Mouse (Mus musculus) midbrain, postnatal 0 days (tissue): ENCODE measurements around the gene Alg9. TPM values are rescaled to one million over a fixed set of nuclear protein-coding genes. Genes with fewer than 3 reads are reported as not detected.
"Not testable (repeated sequence)": the region's sequence is repeated elsewhere in the genome, so short reads cannot be mapped to it uniquely, and the experiment has no call there.

Experiments
- ATAC-seq: fragments of 200-750 bp; cut with Nextera tagmentation; 2 replicates; pipeline ENCODE4 v1.8.0; 2017; ENCODE audit warnings: moderate number of reproducible peaks, mild to moderate bottlenecking, moderate TSS enrichment, moderate library complexity; ENCODE audit not compliant: low FRiP score
- DNase-seq: peaks from one replicate; pipeline ENCODE4 v3.0.0-alpha.2; 2015; ENCODE audit warnings: low spot score
- H3K27ac ChIP-seq: fragments of 300-500 bp; sonication (generic); 2 replicates; pipeline ENCODE4 v1.5.1; 2014; ENCODE audit warnings: low read depth, mild to moderate bottlenecking, low read length, mixed read lengths
- H3K27me3 ChIP-seq: fragments of 300-500 bp; sonication (generic); 2 replicates; pipeline ENCODE4 v1.6.1; 2014; ENCODE audit warnings: low read length, control low read depth, mixed read lengths; ENCODE audit not compliant: insufficient read depth
- H3K36me3 ChIP-seq: fragments of 300-500 bp; sonication (generic); 2 replicates; pipeline ENCODE4 v1.6.1; 2014; ENCODE audit warnings: low read length, control low read depth, mixed read lengths; ENCODE audit not compliant: insufficient read depth
- H3K4me1 ChIP-seq: fragments of 300-500 bp; sonication (generic); 2 replicates; pipeline ENCODE4 v1.6.1; 2014; ENCODE audit warnings: mild to moderate bottlenecking, control low read depth, antibody characterized with exemption, low read length, mixed read lengths; ENCODE audit not compliant: insufficient read depth
- H3K4me2 ChIP-seq: fragments of 300-500 bp; sonication (generic); 2 replicates; pipeline ENCODE4 v1.6.1; 2014; ENCODE audit warnings: low read depth, mild to moderate bottlenecking, low read length, mixed read lengths; ENCODE audit not compliant: poor library complexity, severe bottlenecking
- H3K4me3 ChIP-seq: fragments of 300-500 bp; sonication (generic); 2 replicates; pipeline ENCODE4 v1.5.1; 2014; ENCODE audit warnings: low read depth, mild to moderate bottlenecking, low read length, moderate library complexity
- H3K9ac ChIP-seq: fragments of 300-500 bp; sonication (generic); replicated peaks from 2 replicates; pipeline ENCODE4 v1.6.1; 2014; ENCODE audit warnings: mild to moderate bottlenecking, low read length, moderate library complexity, mixed read lengths; ENCODE audit not compliant: poor library complexity, severe bottlenecking
- H3K9me3 ChIP-seq: fragments of 300-500 bp; sonication (generic); 2 replicates; pipeline ENCODE4 v1.6.1; 2016; ENCODE audit warnings: low read length, control low read depth
- CTCF ChIP-seq: IDR thresholded peaks from 2 replicates; pipeline ENCODE4 v1.5.1; 2016; ENCODE audit warnings: antibody characterized with exemption, mild to moderate bottlenecking
- WGBS: fragments of 180-500 bp; shearing (Covaris S2); extraction: QIAGEN DNeasy Blood & Tissue Kit; methylation state at CpG from one replicate; pipeline ENCODE4 v1.1.7; 2014; 5-methylcytosine and 5-hydroxymethylcytosine counted together
- polyA plus RNA-seq: library from polyadenylated mRNA; unstranded; fragments of >200 nt; fragmentation: Nextera tagmentation; extraction: Ambion mirVana; gene quantifications from 2 replicates; pipeline ENCODE4 v1.2.1, GENCODE M21; 2015
- total RNA-seq: library from RNA; depleted of rRNA; stranded (reverse); fragments of >200 nt; gene quantifications from 2 replicates; pipeline ENCODE4 v1.2.3, GENCODE M21; 2014

Gene Alg9
- total and polyA plus RNA-seq, 2 experiments from 2014 or later, result 57.3 to 106 TPM

- no peaks in the 10 kb centered on the region for H3K27me3 ChIP-seq
- H3K36me3 ChIP-seq, result peaks cover 25% of the 10 kb centered on the region
- H3K27ac ChIP-seq, result no peak overlapping the region
- H3K9ac ChIP-seq, result no peak overlapping the region
- no peak overlapping the region for H3K4me3 ChIP-seq
- H3K9me3 ChIP-seq, result no peaks in the 10 kb centered on the region
- TF ChIP-seq CTCF, result no peak
- ATAC-seq (no peak), DNase-seq (no peak)
- no peaks in the 10 kb centered on the region for H3K4me1 ChIP-seq
- 97% methylated on average over 5 of the region's 5 CpGs for WGBS
- no peak overlapping the region for H3K4me2 ChIP-seq
Measured at GRCm38 (mm10) chr9:50822216-50822615, 47.4 kb downstream of the Alg9 start.

- no peak for DNase-seq
- Histone ChIP-seq H3K9me3 (no peaks in the 10 kb centered on the region), H3K27me3 (no peaks in the 10 kb centered on the region), H3K4me1 (no peaks in the 10 kb centered on the region), H3K9ac (no peak overlapping the region), H3K36me3 (peaks cover 21% of the 10 kb centered on the region), H3K27ac (no peak overlapping the region), H3K4me2 (no peak overlapping the region), H3K4me3 (no peak overlapping the region)
- no peak for TF ChIP-seq CTCF
- no peak for ATAC-seq
- 91% methylated on average over 11 of the region's 11 CpGs for WGBS
Measured at GRCm38 (mm10) chr9:50823779-50824453, 49.1 kb downstream of the Alg9 start.

- Histone ChIP-seq H3K4me2 (no peak overlapping the region), H3K36me3 (peaks cover 10% of the 10 kb centered on the region; the same call in 1 of the 2 replicates), H3K9me3 (no peaks in the 10 kb centered on the region), H3K9ac (no peak overlapping the region), H3K27ac (no peak overlapping the region), H3K27me3 (no peaks in the 10 kb centered on the region), H3K4me3 (no peak overlapping the region), H3K4me1 (no peaks in the 10 kb centered on the region)
- 91% methylated on average over 5 of the region's 5 CpGs for WGBS
- ATAC-seq (no peak), DNase-seq (no peak)
- no peak for TF ChIP-seq CTCF
Measured at GRCm38 (mm10) chr9:50831514-50831913, 56.7 kb downstream of the Alg9 start.

GRCm38 (mm10) chr9:50832162-50832561 is 57.3 kb downstream of the Alg9 start:
- no peak for DNase-seq
- Histone ChIP-seq H3K4me1 (no peaks in the 10 kb centered on the region), H3K36me3 (peaks cover 10% of the 10 kb centered on the region; the same call in 1 of the 2 replicates), H3K9me3 (no peaks in the 10 kb centered on the region), H3K4me3 (no peak overlapping the region), H3K4me2 (no peak overlapping the region), H3K27ac (no peak overlapping the region), H3K27me3 (no peaks in the 10 kb centered on the region), H3K9ac (no peak overlapping the region)
- WGBS, result 98% methylated on average over 4 of the region's 4 CpGs
- ATAC-seq, result no peak
- no peak for TF ChIP-seq CTCF

GRCm38 (mm10) chr9:50832582-50832981 is 57.8 kb downstream of the Alg9 start:
- not testable (repeated sequence) for H3K4me3 ChIP-seq, H3K27ac ChIP-seq, H3K4me2 ChIP-seq, H3K4me1 ChIP-seq, DNase-seq, ATAC-seq, H3K9me3 ChIP-seq, H3K9ac ChIP-seq, H3K27me3 ChIP-seq
- 92% methylated on average over 2 of the region's 2 CpGs for WGBS
- peaks cover 10% of the 10 kb centered on the region; the same call in 1 of the 2 replicates for H3K36me3 ChIP-seq

GRCm38 (mm10) chr9:50833786-50834185 is 59.0 kb downstream of the Alg9 start:
- no peaks in the 10 kb centered on the region for H3K27me3 ChIP-seq
- WGBS, result 77% methylated on average over 8 of the region's 8 CpGs
- peaks cover 10% of the 10 kb centered on the region; the same call in 1 of the 2 replicates for H3K36me3 ChIP-seq
- no peak overlapping the region for H3K9ac ChIP-seq
- no peak for DNase-seq
- no peaks in the 10 kb centered on the region for H3K4me1 ChIP-seq
- no peak overlapping the region for H3K4me3 ChIP-seq
- ATAC-seq, result no peak
- no peaks in the 10 kb centered on the region for H3K9me3 ChIP-seq
- TF ChIP-seq CTCF, result no peak
- no peak overlapping the region for H3K27ac ChIP-seq
- H3K4me2 ChIP-seq, result no peak overlapping the region
